Mouse (Mus musculus): ENCODE data around the gene Mrps24.

- no peak for TF ChIP-seq CTCF (IDR thresholded peaks at IDR 0.05; ENCODE audit: low read depth, low read length)
- TF ChIP-seq POLR2A (IDR thresholded peaks at IDR 0.05; ENCODE audit: insufficient read depth, low read length): no peak
- TF ChIP-seq EP300 (IDR thresholded peaks at IDR 0.05; ENCODE audit: insufficient read depth, low read depth, low read length): no peak
Measured at GRCm38 (mm10) chr11:5729582-5729981, 14.1 kb upstream of the Mrps24 start.

Data from ES-Bruce4 (cell line).